Mouse (Mus musculus) cerebral cortex, adult 2 months (tissue): ENCODE results near the gene Rftn1.

Experiments used
- WGBS: fragments of 180-500 bp; shearing (Covaris S2); methylation state at CpG from one replicate; pipeline ENCODE4 v1.1.7; 2018; 5-methylcytosine and 5-hydroxymethylcytosine counted together

The Rftn1 gene

DNA sequence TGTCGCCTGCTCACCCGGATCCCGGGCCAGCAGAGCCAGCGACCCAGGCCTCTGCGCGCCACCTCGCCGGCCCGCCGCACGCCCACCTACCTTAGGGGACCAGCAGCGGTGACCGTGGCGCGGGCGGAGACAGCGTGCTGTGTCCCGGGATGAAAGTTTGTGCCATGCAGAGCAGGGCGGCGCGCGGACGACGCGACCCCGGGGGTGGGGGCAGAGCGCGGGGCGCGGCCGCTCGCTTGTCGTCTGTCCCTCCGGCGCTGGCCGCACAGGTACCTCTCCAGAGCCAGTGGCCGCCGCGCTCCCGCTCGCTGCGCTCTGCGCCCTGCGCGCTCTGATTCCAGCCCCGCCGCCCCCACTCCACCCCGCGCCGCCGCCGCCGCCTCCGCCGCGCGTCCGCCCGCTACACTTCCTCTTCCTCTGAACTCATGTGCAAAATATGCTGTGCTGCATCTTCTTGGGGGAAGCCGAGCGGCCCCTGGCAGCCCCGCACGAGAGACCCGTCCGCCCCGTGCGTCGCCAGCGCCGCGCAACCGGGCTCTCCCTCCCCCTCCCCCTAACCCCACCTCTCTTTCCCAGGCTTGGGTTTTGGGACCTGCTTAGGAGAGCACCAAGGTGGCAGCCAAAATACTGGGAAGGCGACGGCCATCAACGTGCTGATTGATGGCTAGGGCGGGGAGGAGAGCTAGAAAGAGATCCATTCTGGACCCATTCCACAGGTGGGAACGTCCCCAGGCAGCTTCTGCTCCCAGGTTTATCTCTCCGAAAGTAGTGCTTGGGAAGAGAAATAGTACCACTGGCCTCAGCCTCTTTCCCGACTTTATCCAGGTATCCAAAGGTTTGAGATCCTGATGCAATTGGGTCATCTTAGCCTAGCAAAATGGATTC, at the start of gene Rftn1:
TSS of gene Rftn1 (minus strand) at position 544 of the 885 bp plus-strand sequence.
- 3% methylated on average over 75 of the region's 79 CpGs for WGBS

DNA sequence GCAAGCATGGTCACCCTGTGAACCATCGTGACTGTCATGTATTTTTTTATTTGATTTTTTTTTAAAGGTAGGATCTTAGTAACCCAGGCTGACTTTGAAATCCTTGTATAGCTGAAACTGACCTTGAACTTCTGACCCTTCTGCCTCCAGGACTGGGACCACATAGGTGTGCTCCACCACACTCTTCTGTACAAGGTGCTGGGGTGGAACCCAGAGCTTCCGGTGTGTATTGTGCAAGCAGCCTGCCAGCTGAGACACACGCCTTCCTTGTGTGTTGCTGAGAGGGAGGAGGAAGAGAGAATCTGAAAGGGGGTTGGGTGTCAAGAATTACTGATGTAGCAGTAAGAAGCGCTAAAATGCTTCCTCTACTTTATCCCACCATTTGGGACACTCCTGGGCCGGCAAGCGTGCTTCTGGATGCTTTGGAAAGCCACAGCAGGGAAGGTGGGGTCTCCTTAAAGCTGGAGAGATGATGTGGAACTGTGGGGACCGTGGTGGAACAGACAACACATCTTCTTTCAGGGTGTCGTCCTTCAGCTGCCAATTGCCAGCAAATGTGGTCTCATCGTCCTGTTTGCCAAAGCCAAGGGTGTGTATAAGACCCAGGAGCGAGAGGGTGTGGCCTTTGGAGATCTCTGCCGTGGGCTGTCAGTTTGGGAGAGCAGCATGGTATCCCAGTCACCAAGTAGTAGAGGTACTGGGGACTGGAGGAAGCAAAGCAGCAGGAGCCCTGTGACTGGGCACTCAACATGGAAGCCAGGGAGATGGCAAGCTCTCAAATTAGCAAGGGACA, 47.5 kb upstream of the Rftn1 start:
- WGBS, result 59% methylated on average over 11 of the region's 11 CpGs

DNA sequence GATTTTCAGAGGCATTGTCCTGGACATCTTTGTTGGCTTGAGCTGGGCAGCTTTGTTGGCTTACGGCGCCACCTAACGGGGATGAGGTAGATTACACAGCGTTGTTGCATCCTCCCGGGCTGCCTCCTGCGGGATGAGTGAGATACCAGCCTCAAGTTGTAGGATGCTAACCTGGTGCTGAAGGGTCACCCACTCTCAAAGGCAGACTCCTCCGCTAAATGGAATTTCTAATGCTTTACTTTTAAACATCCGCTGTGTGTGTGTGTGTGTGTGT, 46.9 kb upstream of the Rftn1 start:
- WGBS, result 7% methylated on average over 8 of the region's 8 CpGs

- 36% methylated on average over 9 of the region's 9 CpGs for WGBS
These were observed 46.4 kb upstream of the Rftn1 start for GRCm38 (mm10) chr17:50236702-50237435.

DNA sequence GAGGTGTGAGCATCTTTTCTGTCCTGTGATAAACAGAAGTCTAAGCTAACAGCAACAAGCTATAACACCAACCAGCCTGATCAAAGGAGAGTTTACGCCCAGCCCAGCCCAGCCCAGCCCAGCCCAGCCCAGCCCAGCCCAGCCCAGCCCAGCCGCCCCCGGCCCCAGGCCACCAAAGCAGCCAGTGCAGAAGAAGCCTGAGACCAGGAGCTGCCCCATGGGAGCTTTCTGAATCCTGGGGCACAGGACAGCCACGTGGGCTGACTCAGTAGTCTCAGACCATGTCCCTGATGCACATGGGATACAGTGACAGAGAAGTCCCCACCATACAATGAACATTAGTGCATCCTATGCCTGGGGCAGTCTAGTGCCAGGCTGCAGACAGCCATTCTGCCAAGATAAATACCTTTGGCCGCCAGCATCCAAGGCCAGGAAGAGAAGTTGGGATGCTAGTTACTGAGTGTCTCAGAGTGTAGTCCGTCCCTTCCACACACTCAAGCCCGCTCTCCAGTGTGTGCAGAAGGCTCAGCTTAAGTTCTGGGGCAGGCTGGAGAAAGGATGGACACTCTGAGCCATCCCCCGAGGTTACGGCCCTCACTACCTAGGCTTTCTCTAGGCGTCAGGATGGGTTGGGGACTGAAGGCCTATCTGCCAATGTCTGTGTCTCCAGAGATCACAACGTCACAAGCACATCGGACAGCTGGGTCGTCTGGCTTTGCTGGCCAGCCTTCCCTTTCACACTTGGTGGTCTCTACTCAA, 45.6 kb upstream of the Rftn1 start:
- WGBS, result 83% methylated on average over 13 of the region's 13 CpGs

- WGBS, result 89% methylated on average over 5 of the region's 5 CpGs
These were observed 43.5 kb upstream of the Rftn1 start for GRCm38 (mm10) chr17:50233956-50234355.

DNA sequence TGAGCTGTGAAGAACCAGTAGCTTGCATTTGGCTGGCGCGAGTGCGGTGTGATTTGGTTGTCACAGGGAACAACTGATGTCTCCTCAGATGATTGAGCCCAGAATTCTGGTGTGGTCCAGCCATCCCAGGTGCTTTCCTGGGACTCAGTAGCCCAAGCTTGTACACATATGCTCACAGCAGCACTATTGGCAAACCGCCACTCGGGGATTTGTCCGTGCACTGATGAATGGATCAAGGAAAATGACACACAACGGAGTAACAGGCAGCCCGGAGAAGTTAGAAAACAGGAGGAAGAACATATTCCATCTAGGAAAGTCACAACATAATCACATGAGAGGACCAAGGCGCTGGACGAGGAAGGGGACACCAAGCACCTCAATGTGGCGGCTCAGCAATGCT, 42.3 kb upstream of the Rftn1 start:
- WGBS, result 88% methylated on average over 11 of the region's 11 CpGs

GRCm38 (mm10) chr17:50231206-50231605, 40.7 kb upstream of the Rftn1 start:
- 93% methylated on average over 8 of the region's 8 CpGs for WGBS

GRCm38 (mm10) chr17:50229534-50229933, 39.1 kb upstream of the Rftn1 start:
- 74% methylated on average over 4 of the region's 4 CpGs for WGBS

DNA sequence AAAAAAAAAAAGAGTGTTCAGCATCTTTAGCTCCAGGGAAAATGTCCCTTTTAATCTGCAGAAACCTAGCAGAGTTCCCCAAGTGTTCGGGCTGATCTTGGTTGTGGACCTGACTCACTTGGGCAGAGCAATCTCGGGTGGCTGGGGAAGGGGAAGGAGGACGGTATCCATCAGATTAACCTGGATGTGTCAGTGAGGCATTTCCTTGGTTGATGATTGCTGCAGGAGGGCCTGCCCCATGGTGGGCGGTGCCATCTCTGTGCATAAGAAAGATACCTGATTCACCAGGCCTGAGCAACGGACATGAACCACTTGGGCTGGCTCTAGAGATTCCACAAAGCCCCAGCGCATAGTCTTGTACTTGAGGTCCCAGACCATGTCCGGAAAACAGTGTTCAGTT, 36.9 kb upstream of the Rftn1 start:
- 92% methylated on average over 7 of the region's 7 CpGs for WGBS

- WGBS, result 78% methylated on average over 5 of the region's 5 CpGs
These were observed 34.2 kb upstream of the Rftn1 start for GRCm38 (mm10) chr17:50224718-50225117.

DNA sequence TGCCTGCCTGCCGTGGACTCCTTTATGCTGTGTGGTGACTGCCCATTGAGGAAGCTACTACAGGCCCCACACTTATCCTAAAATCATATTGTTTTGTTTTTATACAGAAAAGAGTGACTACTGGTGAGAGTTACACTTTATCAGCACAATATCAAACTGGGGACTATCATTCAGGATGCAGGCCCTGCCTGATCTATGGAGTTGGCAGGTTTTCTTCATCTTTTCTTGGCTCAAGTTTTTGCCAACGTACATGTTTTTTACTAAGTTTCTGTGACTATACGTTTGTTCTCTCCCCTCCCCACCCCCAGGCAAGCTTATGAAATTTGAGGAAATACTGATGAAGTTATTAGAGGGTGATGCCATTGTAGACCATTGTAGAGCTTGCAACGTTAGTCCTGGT, 27.5 kb upstream of the Rftn1 start:
- WGBS, result 79% methylated on average over 4 of the region's 4 CpGs

GRCm38 (mm10) chr17:50215104-50215503, 24.6 kb upstream of the Rftn1 start:
- 81% methylated on average over 6 of the region's 6 CpGs for whole genome bisulfite sequencing

- 88% methylated on average over 4 of the region's 4 CpGs for WGBS
These were observed 22.6 kb upstream of the Rftn1 start for GRCm38 (mm10) chr17:50213117-50213516.

DNA sequence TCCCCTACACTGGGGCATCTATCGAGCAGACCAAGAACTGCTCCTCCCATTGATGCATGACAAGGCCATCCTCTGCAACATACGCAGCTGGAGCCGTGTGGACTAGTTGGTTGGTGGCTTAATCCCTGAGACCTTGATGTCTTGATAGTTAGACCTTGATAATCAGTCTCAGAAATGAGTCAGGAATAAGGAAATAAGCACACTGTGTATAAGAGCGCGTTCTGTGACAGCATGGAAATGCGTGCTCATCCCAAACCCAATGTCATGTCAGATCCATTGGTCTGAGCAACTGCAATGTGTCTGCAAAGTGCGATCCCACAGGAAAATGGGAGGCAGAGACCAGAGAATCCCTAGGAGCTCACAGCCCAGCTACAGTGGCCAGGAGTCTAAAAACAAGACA, 21.3 kb upstream of the Rftn1 start:
- WGBS, result 98% methylated on average over 7 of the region's 7 CpGs

DNA sequence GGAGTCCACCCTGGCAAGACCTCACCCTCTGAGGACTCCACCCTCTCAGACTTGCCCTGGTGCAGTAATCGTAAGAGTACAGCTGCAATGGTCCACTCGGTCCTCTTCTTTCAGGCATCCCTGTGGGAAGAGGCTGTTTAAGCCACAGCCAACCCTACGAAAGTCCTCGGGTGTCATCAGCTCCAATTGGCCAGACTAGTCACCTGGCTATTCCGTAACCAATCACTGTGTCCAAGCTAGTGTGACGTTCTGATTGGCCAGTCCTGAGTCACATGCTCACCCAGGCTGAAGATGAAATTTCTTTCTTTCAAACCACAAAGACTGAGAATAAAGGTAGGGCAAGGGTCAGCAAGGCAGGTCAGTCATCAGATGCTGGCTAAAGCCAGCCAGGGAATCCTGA, 19.4 kb upstream of the Rftn1 start:
- 93% methylated on average over 6 of the region's 6 CpGs for WGBS

- 93% methylated on average over 7 of the region's 7 CpGs for WGBS
These were observed 17.9 kb upstream of the Rftn1 start for GRCm38 (mm10) chr17:50208137-50209045.

DNA sequence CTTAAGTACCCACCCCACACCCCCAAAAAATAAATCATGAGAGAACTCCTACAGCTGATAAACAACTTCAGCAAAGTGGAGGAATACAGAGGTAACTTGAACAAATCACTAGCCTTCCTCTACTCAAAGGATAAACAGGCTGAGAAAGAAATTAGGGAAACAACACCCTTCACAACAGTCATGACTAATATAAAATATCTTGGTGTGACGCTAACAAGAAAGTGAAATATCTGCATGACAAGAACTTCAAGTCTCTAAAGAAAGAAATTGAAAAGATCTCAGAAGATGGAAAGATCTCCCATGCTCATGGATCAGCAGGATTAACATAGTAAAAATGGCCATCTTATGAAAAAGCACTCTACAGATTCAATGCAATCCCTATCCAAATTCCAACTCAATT, 15.8 kb upstream of the Rftn1 start:
- 92% methylated on average over 1 of the region's 1 CpGs for WGBS

- WGBS, result 86% methylated on average over 2 of the region's 2 CpGs
These were observed 15.4 kb upstream of the Rftn1 start for GRCm38 (mm10) chr17:50205840-50206239.

GRCm38 (mm10) chr17:50205152-50205782, 14.8 kb upstream of the Rftn1 start:
- WGBS, result 100% methylated on average over 1 of the region's 1 CpGs
